Mouse (Mus musculus) embryonic facial prominence, embryonic 13.5 days (tissue): ENCODE data around the gene Akain1. TPM values are rescaled to one million over a fixed set of nuclear protein-coding genes. Genes with fewer than 3 reads are reported as not detected.

Source experiments
- polyA plus RNA-seq: library from polyadenylated mRNA; unstranded; fragments of >200 nt; fragmentation: Nextera tagmentation; extraction: Ambion mirVana; gene quantifications from 2 replicates; pipeline ENCODE4 v1.2.1, GENCODE M21; 2015

The Akain1 gene
- polyA plus RNA-seq, 1 experiment from 2014 or later: not detected

Other genes starting within 250 kb of the Akain1 start
- 24.4 and 29.3 TPM in 2 replicates for gene Zbtb14, start 56.3 kb upstream of the Akain1 start, polyA plus RNA-seq